Mouse (Mus musculus): ENCODE data around the gene Whrn.

- TF ChIP-seq CTCF (IDR thresholded peaks at IDR 0.05) (no peak), POLR2A (IDR thresholded peaks at IDR 0.05; ENCODE audit: insufficient read depth, low read depth, low read length) (no peak), EP300 (IDR thresholded peaks at IDR 0.05; ENCODE audit: insufficient read depth, low read depth, low read length) (no peak)
These were observed 111.5 kb downstream of the Whrn start for GRCm38 (mm10) chr4:63384262-63384661.

All from heart, adult 2 months (tissue).